Mouse (Mus musculus): ENCODE results near the gene Msantd2. TPM values are rescaled to one million over a fixed set of nuclear protein-coding genes. Genes with fewer than 3 reads are reported as not detected.

Msantd2 gene
- polyA plus RNA-seq, 1 experiment from 2014 or later, result 35.4 TPM

- DNase-seq (ENCODE audit: extremely low spot score, low spot score), result no peak
- no peak overlapping the region for H3K4me3 ChIP-seq
- no peak overlapping the region for H3K27ac ChIP-seq
- H3K4me1 ChIP-seq, result peaks cover 33% of the 10 kb centered on the region
- 16% methylated on average over 7 of the region's 7 CpGs for WGBS
- no peaks in the 10 kb centered on the region for H3K36me3 ChIP-seq (replicated peaks)
- peaks cover 71% of the 10 kb centered on the region for H3K27me3 ChIP-seq (ENCODE audit: poor library complexity, severe bottlenecking)
- no peaks in the 10 kb centered on the region for H3K9me3 ChIP-seq
Observed at GRCm38 (mm10) chr9:37462764-37463163, 26.4 kb upstream of the Msantd2 start.

- Histone ChIP-seq H3K27me3 (ENCODE audit: poor library complexity, severe bottlenecking) (no peaks in the 10 kb centered on the region), H3K36me3 (replicated peaks) (no peaks in the 10 kb centered on the region), H3K9me3 (peaks cover 3% of the 10 kb centered on the region; the same call in 1 of the 2 replicates), H3K4me3 (no peak overlapping the region), H3K4me1 (peaks cover 5% of the 10 kb centered on the region; the same call in 1 of the 2 replicates), H3K27ac (no peak overlapping the region)
- DNase-seq (ENCODE audit: extremely low spot score, low spot score), result no peak
- WGBS, result 63% methylated on average over 3 of the region's 3 CpGs
Observed at GRCm38 (mm10) chr9:37473611-37474125, 15.5 kb upstream of the Msantd2 start.

- Histone ChIP-seq H3K27me3 (ENCODE audit: poor library complexity, severe bottlenecking) (no peaks in the 10 kb centered on the region), H3K36me3 (replicated peaks) (no peaks in the 10 kb centered on the region), H3K27ac (no peak overlapping the region), H3K4me3 (no peak overlapping the region), H3K4me1 (peaks cover 5% of the 10 kb centered on the region; the same call in 1 of the 2 replicates), H3K9me3 (peaks cover 3% of the 10 kb centered on the region; the same call in 1 of the 2 replicates)
- 93% methylated on average over 7 of the region's 7 CpGs for WGBS
- DNase-seq (ENCODE audit: extremely low spot score, low spot score), result no peak
Observed at GRCm38 (mm10) chr9:37474923-37475322, 14.2 kb upstream of the Msantd2 start.

GRCm38 (mm10) chr9:37485146-37485545 is 4.0 kb upstream of the Msantd2 start:
- Histone ChIP-seq H3K27ac (no peak overlapping the region), H3K36me3 (replicated peaks) (no peaks in the 10 kb centered on the region), H3K4me1 (peaks cover 19% of the 10 kb centered on the region), H3K9me3 (no peaks in the 10 kb centered on the region; the same call in 1 of the 2 replicates), H3K27me3 (ENCODE audit: poor library complexity, severe bottlenecking) (no peaks in the 10 kb centered on the region), H3K4me3 (no peak overlapping the region)
- 80% methylated on average over 5 of the region's 5 CpGs for WGBS
- DNase-seq (ENCODE audit: extremely low spot score, low spot score), result no peak

- Histone ChIP-seq H3K27me3 (ENCODE audit: poor library complexity, severe bottlenecking) (no peaks in the 10 kb centered on the region), H3K27ac (peak overlapping the region; percentile 99; the same call in 1 of the 2 replicates), H3K4me1 (peaks cover 34% of the 10 kb centered on the region), H3K36me3 (replicated peaks) (peaks cover 16% of the 10 kb centered on the region), H3K4me3 (peak overlapping the region; percentile 99), H3K9me3 (no peaks in the 10 kb centered on the region; the same call in 1 of the 2 replicates)
- WGBS, result 33% methylated on average over 4 of the region's 4 CpGs
- DNase-seq (ENCODE audit: extremely low spot score, low spot score), result no peak
Observed at GRCm38 (mm10) chr9:37488041-37488440, 1.1 kb upstream of the Msantd2 start.

GRCm38 (mm10) chr9:37489446-37490120 is 464 bp downstream of the Msantd2 start:
- H3K27me3 ChIP-seq (ENCODE audit: poor library complexity, severe bottlenecking), result no peaks in the 10 kb centered on the region
- under 1% methylated on average over 73 of the region's 75 CpGs for WGBS
- peak overlapping the region; percentile 99 for H3K27ac ChIP-seq
- peak overlapping the region; percentile 99 for H3K4me3 ChIP-seq
- peak; percentile 68 for DNase-seq (ENCODE audit: extremely low spot score, low spot score)
- H3K36me3 ChIP-seq (replicated peaks), result peaks cover 31% of the 10 kb centered on the region
- H3K9me3 ChIP-seq, result no peaks in the 10 kb centered on the region; the same call in 1 of the 2 replicates
- H3K4me1 ChIP-seq, result peaks cover 34% of the 10 kb centered on the region

GRCm38 (mm10) chr9:37495761-37496160 is 6.6 kb downstream of the Msantd2 start:
- no peaks in the 10 kb centered on the region for H3K27me3 ChIP-seq (ENCODE audit: poor library complexity, severe bottlenecking)
- 86% methylated on average over 3 of the region's 3 CpGs for WGBS
- peaks cover 8% of the 10 kb centered on the region for H3K4me1 ChIP-seq

GRCm38 (mm10) chr9:37496325-37496724 is 7.2 kb downstream of the Msantd2 start:
- no peaks in the 10 kb centered on the region; the same call in 1 of the 2 replicates for H3K9me3 ChIP-seq
- H3K36me3 ChIP-seq (replicated peaks), result peaks cover 54% of the 10 kb centered on the region
- H3K27ac ChIP-seq, result no peak overlapping the region
- no peak for DNase-seq (ENCODE audit: extremely low spot score, low spot score)
- H3K27me3 ChIP-seq (ENCODE audit: poor library complexity, severe bottlenecking), result no peaks in the 10 kb centered on the region
- no peak overlapping the region for H3K4me3 ChIP-seq
- peaks cover 3% of the 10 kb centered on the region; the same call in 1 of the 2 replicates for H3K4me1 ChIP-seq

More at GRCm38 (mm10) chr9:37495761-37496160, 6.6 kb downstream of the Msantd2 start:
- H3K9me3 ChIP-seq, result no peaks in the 10 kb centered on the region; the same call in 1 of the 2 replicates
- no peak overlapping the region for H3K4me3 ChIP-seq
- H3K36me3 ChIP-seq (replicated peaks), result peaks cover 54% of the 10 kb centered on the region
- DNase-seq (ENCODE audit: extremely low spot score, low spot score), result no peak
- H3K27ac ChIP-seq, result no peak overlapping the region

- no peak for DNase-seq (ENCODE audit: extremely low spot score, low spot score)
- Histone ChIP-seq H3K9me3 (no peaks in the 10 kb centered on the region), H3K4me3 (no peak overlapping the region), H3K27ac (no peak overlapping the region), H3K4me1 (no peaks in the 10 kb centered on the region), H3K27me3 (ENCODE audit: poor library complexity, severe bottlenecking) (no peaks in the 10 kb centered on the region), H3K36me3 (replicated peaks) (peaks cover 29% of the 10 kb centered on the region)
- 78% methylated on average over 3 of the region's 3 CpGs for WGBS
Observed at GRCm38 (mm10) chr9:37500201-37500600, 11.1 kb downstream of the Msantd2 start.

- WGBS, result 95% methylated on average over 1 of the region's 1 CpGs
- Histone ChIP-seq H3K27ac (no peak overlapping the region), H3K4me1 (no peaks in the 10 kb centered on the region), H3K27me3 (ENCODE audit: poor library complexity, severe bottlenecking) (no peaks in the 10 kb centered on the region), H3K4me3 (no peak overlapping the region), H3K36me3 (replicated peaks) (peaks cover 24% of the 10 kb centered on the region), H3K9me3 (no peaks in the 10 kb centered on the region)
- no peak for DNase-seq (ENCODE audit: extremely low spot score, low spot score)
Observed at GRCm38 (mm10) chr9:37501170-37501569, 12.1 kb downstream of the Msantd2 start.

- Histone ChIP-seq H3K4me1 (peaks cover 10% of the 10 kb centered on the region), H3K27ac (no peak overlapping the region), H3K4me3 (no peak overlapping the region), H3K27me3 (ENCODE audit: poor library complexity, severe bottlenecking) (no peaks in the 10 kb centered on the region), H3K36me3 (replicated peaks) (peaks cover 27% of the 10 kb centered on the region), H3K9me3 (no peaks in the 10 kb centered on the region)
- no peak for DNase-seq (ENCODE audit: extremely low spot score, low spot score)
Observed at GRCm38 (mm10) chr9:37504348-37504747, 15.2 kb downstream of the Msantd2 start.

GRCm38 (mm10) chr9:37506023-37506422 is 16.9 kb downstream of the Msantd2 start:
- Histone ChIP-seq H3K4me3 (no peak overlapping the region), H3K36me3 (replicated peaks) (peaks cover 16% of the 10 kb centered on the region), H3K4me1 (peaks cover 10% of the 10 kb centered on the region), H3K9me3 (no peaks in the 10 kb centered on the region), H3K27ac (no peak overlapping the region), H3K27me3 (ENCODE audit: poor library complexity, severe bottlenecking) (no peaks in the 10 kb centered on the region)
- no peak for DNase-seq (ENCODE audit: extremely low spot score, low spot score)
- 98% methylated on average over 1 of the region's 1 CpGs for WGBS

GRCm38 (mm10) chr9:37512097-37512496 is 23.0 kb downstream of the Msantd2 start:
- no peaks in the 10 kb centered on the region for H3K9me3 ChIP-seq
- H3K36me3 ChIP-seq (replicated peaks), result peaks cover 6% of the 10 kb centered on the region; the same call in 1 of the 2 replicates
- H3K27ac ChIP-seq, result no peak overlapping the region
- peaks cover 10% of the 10 kb centered on the region for H3K4me1 ChIP-seq
- H3K4me3 ChIP-seq, result no peak overlapping the region
- DNase-seq (ENCODE audit: extremely low spot score, low spot score), result no peak
- no peaks in the 10 kb centered on the region for H3K27me3 ChIP-seq (ENCODE audit: poor library complexity, severe bottlenecking)
- 86% methylated on average over 2 of the region's 2 CpGs for WGBS

Data from forebrain, embryonic 10.5 days (tissue).